Comparison of ENCODE assay signal across 8 mouse cellular contexts in genomic region chr12:77238531-77239389, GRCm38 (mm10). TPM values are rescaled to one million over a fixed set of nuclear protein-coding genes. Genes with fewer than 3 reads are reported as not detected.
A peak's percentile ranks its signal among the peaks of the same experiment; 100 is the strongest.
DNase-seq lines count a peak whose midpoint lies in the region; ATAC-seq lines count a peak whose summit lies in the region.

No protein-coding gene starts in this region.

- under 1% methylated on average over 118 of the region's 120 CpGs for WGBS in intestine, embryonic 15.5 days

- no peaks in the 10 kb centered on the region for H3K36me3 ChIP-seq in intestine, embryonic 15.5 days

- H3K4me2 ChIP-seq in intestine, embryonic 15.5 days (replicated peaks), result peak overlapping the region; percentile 75

- H3K9me3 ChIP-seq in intestine, embryonic 15.5 days, result no peaks in the 10 kb centered on the region

- DNase-seq in adrenal gland, adult 2 months, result peak; percentile 96
- peak; percentile 96 for DNase-seq in embryo, embryonic 11 days
- DNase-seq in gastrocnemius, postnatal 36 days, result peak; percentile 90 to 91
- DNase-seq in left cerebral cortex, postnatal 14 days (ENCODE audit: low spot score in 2 of 2), result peak; percentile 92 to 93
- peak; percentile 91 for DNase-seq in right cerebral cortex, postnatal 14 days
- DNase-seq in urinary bladder, postnatal 25 days (ENCODE audit: low spot score), result peak; percentile 82

- peak overlapping the region; percentile 86 for H3K9ac ChIP-seq in intestine, embryonic 15.5 days

- H3K4me1 ChIP-seq in intestine, embryonic 15.5 days (replicated peaks), result no peaks in the 10 kb centered on the region

- H3K27me3 ChIP-seq in intestine, embryonic 15.5 days (replicated peaks), result peaks cover 3% of the 10 kb centered on the region; the same call in 1 of the 2 replicates

- peak overlapping the region; percentile 76 for H3K4me3 ChIP-seq in intestine, embryonic 15.5 days (replicated peaks)

- intact Hi-C loops in gastrocnemius, postnatal 36 days (cut with DNase I), result loop anchor here (10.0 kb wide), 1 partner anchor 234 kb away; no protein-coding TSS in a partner anchor
- intact Hi-C loops in left cerebral cortex, postnatal 14 days (cut with DNase I), result loop anchor here (5.0 kb wide), 1 partner anchor 231 kb away; no protein-coding TSS in a partner anchor

- peak; percentile 96 for ATAC-seq in intestine, embryonic 15.5 days
- peak; percentile 48 for ATAC-seq in megakaryocyte-erythroid progenitor cell, adult 5-6 weeks (replicated peaks; ENCODE audit: low FRiP score, low TSS enrichment, poor library complexity, severe bottlenecking)

- H3K27ac ChIP-seq in intestine, embryonic 15.5 days, result peak overlapping the region; percentile 92

RNA-seq across cellular contexts. Expression of gene Fut8, which starts 0.8 kb away (rescaled TPM):
- total RNA-seq in adrenal gland, adult 2 months (2021), result 10 to 100 TPM; 35.9 to 43.7 TPM
- polyA plus RNA-seq in adrenal gland, adult 2 months (2012; rRNA removed), result 11.6 and 18.5 TPM in 2 replicates
- 10 to 100 TPM; 13.1 to 13.4 TPM for total RNA-seq in gastrocnemius, postnatal 36 days (2021)
- polyA plus RNA-seq in intestine, embryonic 15.5 days (2015; fragmentation: Nextera tagmentation; extraction: Ambion mirVana), result 19.6 and 21.4 TPM in 2 replicates
- total RNA-seq in left cerebral cortex, postnatal 14 days (2021), result 10 to 100 TPM; 75.6 to 76.8 TPM
- total RNA-seq in megakaryocyte-erythroid progenitor cell, adult 5-6 weeks (2014; fragmentation: Nextera tagmentation), result 53.1 and 58.7 TPM in 2 replicates
- 46.2 and 82.8 TPM in 2 replicates for total RNA-seq in megakaryocyte-erythroid progenitor cell, adult 5-6 weeks (2017)

Comparison
In these comparisons a context has a peak if more than half of its experiments do, and no peak if none do; other contexts are left out.
1. Peak in every context shown above with its lines: DNase-seq, ATAC-seq, H3K4me3 ChIP-seq and H3K27ac ChIP-seq.